Mouse (Mus musculus): ENCODE results near the gene Snrpa1.

The Snrpa1 gene

DNA sequence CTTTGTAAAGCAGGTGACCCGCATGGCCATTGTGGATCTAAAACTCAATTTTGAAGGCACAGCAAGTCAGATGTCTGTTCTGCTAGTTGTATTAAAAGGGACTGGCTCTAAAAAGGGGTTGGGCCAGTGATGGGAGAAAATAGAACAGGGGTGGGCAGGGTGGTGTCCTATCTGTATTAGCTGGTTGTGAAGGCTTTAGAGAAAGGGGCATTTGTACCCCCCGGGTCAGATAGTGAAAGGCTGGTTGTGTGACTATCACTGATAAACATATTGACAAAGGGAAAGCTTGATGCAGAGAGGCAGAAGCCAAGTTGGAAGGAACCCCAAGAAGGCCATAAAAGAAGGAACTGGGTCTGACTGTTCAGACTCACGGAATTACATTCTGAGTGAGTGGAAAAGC lies 54.8 kb downstream of the Snrpa1 start:
- no peak for DNase-seq (ENCODE audit: low spot score)

DNA sequence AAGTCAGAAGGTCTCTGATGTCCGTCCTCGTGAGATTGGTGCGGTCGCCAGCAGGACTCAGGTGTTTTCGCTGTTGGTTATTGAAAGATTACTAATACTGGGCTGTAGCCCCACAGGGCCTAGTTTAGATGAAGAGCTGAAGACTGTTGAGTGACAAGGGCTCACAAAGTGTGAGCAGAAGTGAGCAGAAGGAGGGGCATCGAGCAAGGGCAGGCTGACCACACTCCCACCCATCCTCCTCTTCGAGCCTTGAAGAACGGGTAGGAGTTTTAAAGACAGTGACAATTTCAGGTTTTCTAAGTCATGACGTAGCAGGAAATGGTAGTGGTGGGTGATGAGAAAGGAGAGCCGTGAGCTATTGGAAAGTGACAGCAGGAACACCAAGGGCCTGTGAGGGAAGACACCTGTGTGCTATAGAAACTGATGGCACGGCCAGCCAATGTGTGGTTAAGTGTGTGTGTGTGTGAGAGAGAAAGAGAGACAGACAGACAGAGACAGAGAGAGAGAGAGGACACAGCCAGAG lies 57.1 kb downstream of the Snrpa1 start:
- no peak for DNase-seq (ENCODE audit: low spot score)

- DNase-seq (ENCODE audit: low spot score): no peak
Measured at GRCm38 (mm10) chr7:66116906-66117482, 58.2 kb downstream of the Snrpa1 start.

GRCm38 (mm10) chr7:66118046-66118445 lies 59.2 kb downstream of the Snrpa1 start:
- no peak for DNase-seq (ENCODE audit: low spot score)

DNA sequence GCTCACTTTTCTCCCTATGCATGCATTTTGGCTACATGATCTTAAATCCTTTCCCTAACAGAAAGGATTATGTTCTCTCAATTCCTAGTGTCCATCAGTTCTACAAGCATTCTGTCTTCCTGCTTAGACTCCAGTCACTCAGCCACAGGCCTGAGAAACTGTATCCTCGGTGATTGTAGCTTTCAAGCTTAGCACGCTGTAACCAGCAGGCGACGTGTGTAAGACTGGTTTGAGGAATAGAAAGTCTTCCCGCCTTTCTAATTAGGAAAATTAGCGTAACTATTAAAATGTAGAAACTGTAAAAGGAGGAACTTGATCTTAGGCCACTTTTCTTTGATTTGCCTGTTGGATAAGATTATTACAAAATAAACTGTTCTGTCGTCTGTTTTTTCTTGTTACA lies 60.0 kb downstream of the Snrpa1 start:
- DNase-seq (ENCODE audit: low spot score): no peak

- no peak for DNase-seq (ENCODE audit: low spot score)
Measured at GRCm38 (mm10) chr7:66120139-66120538, 61.3 kb downstream of the Snrpa1 start.

DNA sequence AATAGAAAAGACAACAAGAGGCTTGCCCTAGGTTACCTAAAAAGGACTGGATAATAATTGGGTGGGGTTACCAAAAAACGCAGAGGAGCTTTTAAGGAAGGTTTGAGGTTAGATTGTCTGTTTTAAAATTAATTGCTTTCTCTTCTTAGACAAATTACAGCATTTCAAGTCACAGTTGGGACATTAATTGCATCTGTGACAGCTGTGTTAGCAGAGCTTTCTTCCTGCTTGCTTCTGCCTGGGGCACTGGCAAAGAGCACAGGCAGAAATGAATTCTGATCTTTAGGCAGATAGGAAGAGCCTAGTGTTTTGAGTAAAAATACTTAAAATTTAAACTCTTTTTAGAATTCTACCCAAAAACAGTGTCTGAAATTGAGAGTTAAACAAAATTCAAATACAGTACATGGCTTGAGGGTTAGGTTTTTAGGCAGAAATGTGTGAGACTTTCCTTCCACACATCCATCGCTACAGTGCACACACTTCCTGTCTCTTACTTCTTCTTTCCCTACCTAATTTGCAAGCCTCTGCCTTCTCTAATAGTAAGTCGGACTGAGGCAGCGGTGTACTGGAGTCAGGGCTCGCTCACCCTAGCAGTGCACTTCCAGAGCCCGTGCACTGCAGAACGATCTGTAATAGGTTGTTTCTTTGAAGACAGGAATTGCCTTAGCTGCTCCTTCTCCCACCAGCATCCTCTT lies 62.0 kb downstream of the Snrpa1 start:
- DNase-seq (ENCODE audit: low spot score): no peak

Measured in MN1 (cell line).